24 mouse cellular contexts compared by ENCODE assay signal in genomic region chr19:44649206-44649605, GRCm38 (mm10).
DNase-seq lines count a peak whose midpoint lies in the region; ATAC-seq and TF ChIP-seq lines count a peak whose summit lies in the region.
"Had no signal": no experiment of that assay in that cellular context is flagged by ENCODE, and none has a peak within 500 bp of the region (broad histone marks: within the 10 kb centered on the region; RNA-seq: fewer than 3 reads in every experiment).

No protein-coding gene starts in this region.

- H3K4me3 ChIP-seq in kidney, adult 2 months (ENCODE audit: insufficient read depth, low read depth, low read length) = no peak overlapping the region
- no peak overlapping the region for H3K4me3 ChIP-seq in kidney, embryonic 14.5 days (ENCODE audit: low read length)
- no peak overlapping the region for H3K4me3 ChIP-seq in liver, adult 2 months (ENCODE audit: insufficient read depth, low read depth, low read length)
- no peak overlapping the region for H3K4me3 ChIP-seq in gastrocnemius, adult 2 months
- H3K4me3 ChIP-seq: forebrain, embryonic 10.5 days; forebrain, embryonic 13.5 days; heart, adult 2 months; heart, embryonic 10.5 days; heart, embryonic 13.5 days had no signal

- H3K9ac ChIP-seq in kidney, embryonic 14.5 days (ENCODE audit: low read depth, low read length) = no peak overlapping the region
- H3K9ac ChIP-seq in liver, adult 2 months (ENCODE audit: low read depth, low read length) = no peak overlapping the region
- H3K9ac ChIP-seq: forebrain, embryonic 13.5 days; heart, embryonic 13.5 days; hindbrain, embryonic 14.5 days had no signal

- no peaks in the 10 kb centered on the region for H3K36me3 ChIP-seq in kidney, adult 2 months (ENCODE audit: control insufficient read depth, insufficient read depth, low read length)
- H3K36me3 ChIP-seq in kidney, embryonic 14.5 days (ENCODE audit: control insufficient read depth, insufficient read depth, low read length) = no peaks in the 10 kb centered on the region
- H3K36me3 ChIP-seq in liver, adult 2 months (ENCODE audit: control insufficient read depth, insufficient read depth, low read length) = no peaks in the 10 kb centered on the region
- H3K36me3 ChIP-seq: forebrain, embryonic 10.5 days; heart, embryonic 10.5 days; heart, embryonic 13.5 days had no signal

- 53% methylated on average over 7 of the region's 7 CpGs for WGBS in kidney, adult 2 months
- WGBS in kidney, embryonic 14.5 days = 47% methylated on average over 7 of the region's 7 CpGs
- WGBS in liver, adult 2 months = 22% methylated on average over 7 of the region's 7 CpGs

- intact Hi-C loops in gastrocnemius, adult 2 months (cut with DNase I) = no loop called here

- TF ChIP-seq POLR2A in kidney, adult 2 months (IDR thresholded peaks at IDR 0.05; ENCODE audit: low read depth, low read length) = no peak
- no peak for TF ChIP-seq POLR2A in liver, adult 2 months (IDR thresholded peaks at IDR 0.05; ENCODE audit: extremely low read depth, insufficient read depth, low read length)

- peak; percentile 77 for DNase-seq in kidney, adult 2 months
- peak; percentile 92 for DNase-seq in liver, adult 2 months (ENCODE audit: extremely low read depth, low read depth, low spot score)
- DNase-seq in liver = no peak
- DNase-seq in kidney, postnatal 25 days = peak; percentile 20 to 69
- DNase-seq in gastrocnemius, adult 2 months = no peak
- DNase-seq: adrenal gland, postnatal 10 days; adrenal gland, postnatal 36 days; cerebellum, adult 18-20 months; cerebellum, adult 9-10 months; cerebellum, postnatal 14 days; gastrocnemius, postnatal 25 days; heart, adult 2 months; heart, postnatal 14 days; heart, postnatal 4 days had no signal

- H3K27me3 ChIP-seq in kidney, adult 2 months (replicated peaks; ENCODE audit: control insufficient read depth, insufficient read depth, low read length) = no peaks in the 10 kb centered on the region
- peaks cover 22% of the 10 kb centered on the region; the same call in 1 of the 2 replicates for H3K27me3 ChIP-seq in kidney, embryonic 14.5 days (ENCODE audit: control insufficient read depth, insufficient read depth, low read length)
- no peaks in the 10 kb centered on the region for H3K27me3 ChIP-seq in liver, adult 2 months (ENCODE audit: control insufficient read depth, insufficient read depth, low read length)

- no peaks in the 10 kb centered on the region for H3K9me3 ChIP-seq in kidney, embryonic 14.5 days (ENCODE audit: control insufficient read depth, low read length)
- H3K9me3 ChIP-seq: forebrain, embryonic 10.5 days; forebrain, embryonic 13.5 days; heart, embryonic 10.5 days; heart, embryonic 13.5 days had no signal

- no peak for TF ChIP-seq CTCF in kidney, adult 2 months (conservative IDR thresholded peaks at IDR 0.05; ENCODE audit: insufficient read depth, insufficient read length, low read depth, low read length)
- no peak for TF ChIP-seq CTCF in liver, adult 2 months (IDR thresholded peaks at IDR 0.05; ENCODE audit: low read depth, low read length)
- TF ChIP-seq CTCF in gastrocnemius, adult 2 months (IDR thresholded peaks at IDR 0.05) = no peak

- H3K27ac ChIP-seq in kidney, adult 2 months (ENCODE audit: insufficient read depth, low read depth, low read length) = no peak overlapping the region
- no peak overlapping the region for H3K27ac ChIP-seq in kidney, embryonic 14.5 days (ENCODE audit: low read depth, low read length)
- no peak overlapping the region for H3K27ac ChIP-seq in liver, adult 2 months (replicated peaks; ENCODE audit: insufficient read depth, low read depth, low read length)
- H3K27ac ChIP-seq in gastrocnemius, adult 2 months = no peak overlapping the region
- H3K27ac ChIP-seq: forebrain, embryonic 10.5 days; forebrain, embryonic 13.5 days; heart, adult 2 months; heart, embryonic 10.5 days; heart, embryonic 13.5 days; hindbrain, embryonic 14.5 days; hindbrain, postnatal 0 days had no signal

- H3K4me1 ChIP-seq in kidney, adult 2 months (ENCODE audit: control insufficient read depth, insufficient read depth, low read length) = no peaks in the 10 kb centered on the region
- peaks cover 14% of the 10 kb centered on the region; the same call in 1 of the 2 replicates for H3K4me1 ChIP-seq in kidney, embryonic 14.5 days (ENCODE audit: control insufficient read depth, insufficient read depth, low read length)
- H3K4me1 ChIP-seq in liver, adult 2 months (ENCODE audit: control insufficient read depth, insufficient read depth, low read length) = peaks cover 14% of the 10 kb centered on the region
- H3K4me1 ChIP-seq: forebrain, embryonic 13.5 days; heart, embryonic 10.5 days; heart, embryonic 13.5 days had no signal

- no peak for ATAC-seq in kidney, embryonic 14.5 days (ENCODE audit: low FRiP score, low TSS enrichment)
- ATAC-seq: activated CD4-positive, CD25-positive, alpha-beta regulatory T cell, adult 4 months; CD4-positive, CD25-positive, alpha-beta regulatory T cell, adult 4 months; forebrain, embryonic 13.5 days; forebrain, embryonic 16.5 days; hindbrain, postnatal 0 days had no signal

- no peak overlapping the region for H3K4me2 ChIP-seq in kidney, embryonic 14.5 days (replicated peaks; ENCODE audit: low read depth, low read length)
- H3K4me2 ChIP-seq: forebrain, embryonic 13.5 days; heart, embryonic 13.5 days; hindbrain, embryonic 14.5 days had no signal

- no peaks in the 10 kb centered on the region for H3K79me2 ChIP-seq in liver, adult 2 months (ENCODE audit: control insufficient read depth, insufficient read depth, low read length)

Comparison
In these comparisons a context has a peak if more than half of its experiments do, and no peak if none do; other contexts are left out.
1. DNase-seq: peak in kidney, adult 2 months (single experiment), liver, adult 2 months (single experiment) and kidney, postnatal 25 days (2 of 2); none in liver (single experiment) and gastrocnemius, adult 2 months (single experiment).